Comparison of ENCODE assay signal across 8 mouse cellular contexts in genomic region chr1:152290768-152291167, GRCm38 (mm10).
DNase-seq lines count a peak whose midpoint lies in the region; ATAC-seq lines count a peak whose summit lies in the region.

No protein-coding gene starts in this region.

- no peak overlapping the region for H3K9ac ChIP-seq in liver, embryonic 12.5 days

- DNase-seq in CD8-positive naive resting alpha-beta T cell, adult 2 months (ENCODE audit: low read depth in 2 of 2, low spot score in 2 of 2) = peak; percentile 48 to 67
- peak; percentile 88 for DNase-seq in adrenal gland, postnatal 10 days
- DNase-seq in embryo, embryonic 11 days = peak; percentile 59
- peak; percentile 80 for DNase-seq in heart, embryonic 10.5 days (ENCODE audit: low spot score)
- peak; percentile 90 for DNase-seq in kidney, postnatal 10 days
- DNase-seq in ovary, postnatal 14 days (ENCODE audit: low spot score) = peak; percentile 63
- peak; percentile 57 to 58 for DNase-seq in urinary bladder, adult 18-20 months (ENCODE audit: low spot score in 2 of 2)

- no peak overlapping the region for H3K27ac ChIP-seq in heart, embryonic 10.5 days
- no peak overlapping the region for H3K27ac ChIP-seq in liver, embryonic 12.5 days

- 37% methylated on average over 7 of the region's 7 CpGs for WGBS in heart, embryonic 10.5 days
- WGBS in liver, embryonic 12.5 days (ENCODE audit: insufficient replicate concordance) = 23% methylated on average over 7 of the region's 7 CpGs

- H3K9me3 ChIP-seq in heart, embryonic 10.5 days = no peaks in the 10 kb centered on the region
- H3K9me3 ChIP-seq in liver, embryonic 12.5 days (replicated peaks) = no peaks in the 10 kb centered on the region

- no peaks in the 10 kb centered on the region; the same call in 1 of the 2 replicates for H3K27me3 ChIP-seq in heart, embryonic 10.5 days (ENCODE audit: insufficient read depth, poor library complexity, severe bottlenecking)
- no peaks in the 10 kb centered on the region for H3K27me3 ChIP-seq in liver, embryonic 12.5 days (replicated peaks)

- H3K4me3 ChIP-seq in heart, embryonic 10.5 days = no peak overlapping the region
- no peak overlapping the region for H3K4me3 ChIP-seq in liver, embryonic 12.5 days

- H3K4me2 ChIP-seq in liver, embryonic 12.5 days = peak overlapping the region; percentile 30

- ATAC-seq in liver, embryonic 12.5 days = no peak

- peaks cover 33% of the 10 kb centered on the region for H3K4me1 ChIP-seq in heart, embryonic 10.5 days
- H3K4me1 ChIP-seq in liver, embryonic 12.5 days = peaks cover 9% of the 10 kb centered on the region; the same call in 1 of the 2 replicates

- no peaks in the 10 kb centered on the region for H3K36me3 ChIP-seq in heart, embryonic 10.5 days
- H3K36me3 ChIP-seq in liver, embryonic 12.5 days = no peaks in the 10 kb centered on the region
